Mouse (Mus musculus) T-helper 1 cell (primary cell): ENCODE data around the gene Dagla.

ENCODE experiments used
- in situ Hi-C: fragments of 300-600 bp; cut with MboI, MseI; formaldehyde crosslinking; loops from one replicate; pipeline ENCODE4 v1.15.1; 2025; ENCODE audit warnings: high pct_unique_total_duplicates

Dagla gene

GRCm38 (mm10) chr19:10280771-10281540 lies 23.7 kb downstream of the Dagla start:
- in situ Hi-C loops, result no loop called here

- in situ Hi-C loops, result no loop called here
Observed at GRCm38 (mm10) chr19:10279668-10280067, 25.0 kb downstream of the Dagla start.

- in situ Hi-C loops, result no loop called here
Observed at GRCm38 (mm10) chr19:10278669-10279324, 25.9 kb downstream of the Dagla start.

- in situ Hi-C loops, result no loop called here
Observed at GRCm38 (mm10) chr19:10277759-10278158, 26.9 kb downstream of the Dagla start.

- in situ Hi-C loops, result no loop called here
Observed at GRCm38 (mm10) chr19:10277331-10277730, 27.3 kb downstream of the Dagla start.

- in situ Hi-C loops, result no loop called here
Observed at GRCm38 (mm10) chr19:10276483-10277144, 28.1 kb downstream of the Dagla start.

- in situ Hi-C loops, result no loop called here
Observed at GRCm38 (mm10) chr19:10274056-10274455, 30.6 kb downstream of the Dagla start.

GRCm38 (mm10) chr19:10272746-10273145 lies 31.9 kb downstream of the Dagla start:
- in situ Hi-C loops, result no loop called here

- in situ Hi-C loops, result no loop called here
Observed at GRCm38 (mm10) chr19:10271592-10271991, 33.1 kb downstream of the Dagla start.

GRCm38 (mm10) chr19:10270356-10270755 lies 34.3 kb downstream of the Dagla start:
- in situ Hi-C loops, result no loop called here

- in situ Hi-C loops, result no loop called here
Observed at GRCm38 (mm10) chr19:10268851-10269250, 35.8 kb downstream of the Dagla start.

- in situ Hi-C loops, result no loop called here
Observed at GRCm38 (mm10) chr19:10267953-10268352, 36.7 kb downstream of the Dagla start.

- in situ Hi-C loops, result no loop called here
Observed at GRCm38 (mm10) chr19:10267057-10267456, 37.6 kb downstream of the Dagla start.

GRCm38 (mm10) chr19:10266196-10266850 lies 38.4 kb downstream of the Dagla start:
- in situ Hi-C loops, result no loop called here

GRCm38 (mm10) chr19:10261369-10261768 lies 43.3 kb downstream of the Dagla start:
- in situ Hi-C loops, result no loop called here

GRCm38 (mm10) chr19:10258279-10259011 lies 46.2 kb downstream of the Dagla start:
- in situ Hi-C loops, result loop anchor here (5.0 kb wide), 2 partner anchors 49 to 174 kb away; no protein-coding TSS in a partner anchor

- in situ Hi-C loops, result no loop called here
Observed at GRCm38 (mm10) chr19:10248128-10248527, 56.5 kb downstream of the Dagla start.

GRCm38 (mm10) chr19:10247165-10247564 lies 57.5 kb downstream of the Dagla start:
- in situ Hi-C loops, result no loop called here

GRCm38 (mm10) chr19:10244183-10244582 lies 60.5 kb downstream of the Dagla start:
- in situ Hi-C loops, result no loop called here

- in situ Hi-C loops, result no loop called here
Observed at GRCm38 (mm10) chr19:10242916-10243315, 61.8 kb downstream of the Dagla start.

GRCm38 (mm10) chr19:10240654-10241305 lies 63.9 kb downstream of the Dagla start, which contains the start of gene Myrf:
TSS of gene Myrf (minus strand) at chr19:10240748.
- in situ Hi-C loops, result no loop called here
